Mouse (Mus musculus): ENCODE data around the gene Vmn1r38. TPM values are rescaled to one million over a fixed set of nuclear protein-coding genes. Genes with fewer than 3 reads are reported as not detected.

The Vmn1r38 gene
- not detected for polyA plus RNA-seq (2014; fragmentation: Illumina TruSeq; extraction: RNeasy Lipid Tissue Mini Kit (QIAGEN cat#74804); ENCODE audit: low read depth, low replicate concordance)

GRCm38 (mm10) chr6:66782527-66782926, at the start of gene Vmn1r38:
Gene Vmn1r38, minus strand, starts transcription at chr6:66782627.

DNA sequence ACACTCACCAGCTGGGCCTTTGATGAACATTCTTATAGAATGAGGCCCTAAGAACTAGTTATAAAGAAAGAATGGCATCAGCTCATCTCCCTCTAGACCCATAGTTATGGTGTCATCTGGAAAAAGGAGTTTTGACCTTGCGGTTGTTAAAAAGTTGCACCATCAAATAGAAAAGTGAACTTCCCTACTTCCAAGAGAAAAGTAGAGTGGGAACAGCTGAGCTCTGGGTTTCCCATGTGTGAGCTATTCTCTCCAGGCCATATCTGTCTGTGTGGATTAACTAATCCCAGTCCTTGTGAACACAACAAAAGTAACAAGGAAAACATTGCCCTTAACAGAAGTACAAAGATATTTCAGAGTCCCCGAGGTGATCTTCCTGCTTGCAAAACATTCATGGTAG, 28.1 kb upstream of the Vmn1r38 start, which contains the start of gene Vmn1r39:
TSS of gene Vmn1r39 (minus strand) at position 101 of the 400 bp plus-strand sequence.

GRCm38 (mm10) chr6:66729082-66729481, 53.3 kb downstream of the Vmn1r38 start, which contains the start of gene Vmn1r37:
Gene Vmn1r37, plus strand, starts transcription at chr6:66729382.

Other genes starting within 250 kb of the Vmn1r38 start
- 9.8 TPM for gene Mad2l1, start 247.2 kb downstream of the Vmn1r38 start, polyA plus RNA-seq (2014; fragmentation: Illumina TruSeq; extraction: RNeasy Lipid Tissue Mini Kit (QIAGEN cat#74804); ENCODE audit: low read depth, low replicate concordance)
- not detected for gene Vmn1r32, start 222.5 kb downstream of the Vmn1r38 start, polyA plus RNA-seq (2014; fragmentation: Illumina TruSeq; extraction: RNeasy Lipid Tissue Mini Kit (QIAGEN cat#74804); ENCODE audit: low read depth, low replicate concordance)
- gene Vmn1r33, start 164.3 kb downstream of the Vmn1r38 start, polyA plus RNA-seq (2014; fragmentation: Illumina TruSeq; extraction: RNeasy Lipid Tissue Mini Kit (QIAGEN cat#74804); ENCODE audit: low read depth, low replicate concordance) = not detected
- not detected for gene Vmn1r34, start 138.7 kb downstream of the Vmn1r38 start, polyA plus RNA-seq (2014; fragmentation: Illumina TruSeq; extraction: RNeasy Lipid Tissue Mini Kit (QIAGEN cat#74804); ENCODE audit: low read depth, low replicate concordance)
- gene Vmn1r35, start 96.7 kb downstream of the Vmn1r38 start, polyA plus RNA-seq (2014; fragmentation: Illumina TruSeq; extraction: RNeasy Lipid Tissue Mini Kit (QIAGEN cat#74804); ENCODE audit: low read depth, low replicate concordance) = not detected
- not detected for gene Vmn1r36, start 63.5 kb downstream of the Vmn1r38 start, polyA plus RNA-seq (2014; fragmentation: Illumina TruSeq; extraction: RNeasy Lipid Tissue Mini Kit (QIAGEN cat#74804); ENCODE audit: low read depth, low replicate concordance)
- not detected for gene Vmn1r37, start 53.2 kb downstream of the Vmn1r38 start, polyA plus RNA-seq (2014; fragmentation: Illumina TruSeq; extraction: RNeasy Lipid Tissue Mini Kit (QIAGEN cat#74804); ENCODE audit: low read depth, low replicate concordance)
- gene Vmn1r39, start 28.0 kb upstream of the Vmn1r38 start, polyA plus RNA-seq (2014; fragmentation: Illumina TruSeq; extraction: RNeasy Lipid Tissue Mini Kit (QIAGEN cat#74804); ENCODE audit: low read depth, low replicate concordance) = not detected
- gene Gng12, start 113.8 kb upstream of the Vmn1r38 start, polyA plus RNA-seq (2014; fragmentation: Illumina TruSeq; extraction: RNeasy Lipid Tissue Mini Kit (QIAGEN cat#74804); ENCODE audit: low read depth, low replicate concordance) = 65.3 TPM

All from liver, adult 10 weeks (tissue).